Mouse (Mus musculus): ENCODE measurements at regions not wholly inside any gene's neighbourhood (a gene's known extent, or its start where the extent isn't known, plus 50 kb on each side); places are given as distances from the start of the nearest gene placed in this dataset.
A peak's percentile ranks its signal among the peaks of the same experiment; 100 is the strongest.
"Not testable (repeated sequence)": the region's sequence is repeated elsewhere in the genome, so short reads cannot be mapped to it uniquely, and the experiment has no call there.

GRCm38 (mm10) chr7:60293556-60293955, 153.5 kb upstream of the Snrpn start:
- no peak for DNase-seq (ENCODE audit: low spot score)

- DNase-seq (ENCODE audit: low spot score), result peak; percentile 50
Observed at GRCm38 (mm10) chr7:60244187-60244866, 104.3 kb upstream of the Snrpn start.

- peak; percentile 44 for DNase-seq (ENCODE audit: low spot score)
Observed at GRCm38 (mm10) chr7:60243746-60244145, 103.7 kb upstream of the Snrpn start.

GRCm38 (mm10) chr7:60238595-60239195, 98.7 kb upstream of the Snrpn start:
- DNase-seq (ENCODE audit: low spot score), result peak; percentile 41

- DNase-seq (ENCODE audit: low spot score), result not testable (repeated sequence)
Observed at GRCm38 (mm10) chr7:60216358-60217273, 76.6 kb upstream of the Snrpn start.

All from testis, postnatal 10 days (tissue).